13 mouse cellular contexts compared by ENCODE assay signal in the genomic region with DNA sequence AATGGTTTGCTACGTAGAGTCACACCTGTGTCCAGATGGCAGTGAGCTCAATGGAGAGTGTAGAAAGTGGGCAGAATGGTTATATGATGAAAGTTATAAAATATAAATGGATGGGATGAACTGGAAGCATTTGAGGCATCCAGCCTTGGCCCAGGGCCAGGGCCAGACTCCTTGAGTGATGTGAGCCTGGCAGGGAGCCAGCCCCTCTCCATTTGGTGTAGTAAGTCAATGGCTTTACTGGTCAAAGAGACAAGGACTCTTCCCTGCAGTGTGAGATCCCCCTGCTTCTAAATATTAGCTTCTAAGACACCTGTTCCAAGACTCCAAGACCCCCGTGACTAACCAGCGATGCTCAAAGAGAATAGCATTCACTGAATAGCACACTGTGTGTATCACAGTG. TPM values are rescaled to one million over a fixed set of nuclear protein-coding genes. Genes with fewer than 3 reads are reported as not detected.
A peak's percentile ranks its signal among the peaks of the same experiment; 100 is the strongest.
DNase-seq lines count a peak whose midpoint lies in the region; ATAC-seq and TF ChIP-seq lines count a peak whose summit lies in the region.
"Had no signal": no experiment of that assay in that cellular context is flagged by ENCODE, and none has a peak within 500 bp of the region (broad histone marks: within the 10 kb centered on the region; RNA-seq: fewer than 3 reads in every experiment).

No protein-coding gene starts in this region.

- no peaks in the 10 kb centered on the region for H3K9me3 ChIP-seq in kidney, embryonic 15.5 days (replicated peaks)
- no peaks in the 10 kb centered on the region for H3K9me3 ChIP-seq in stomach, postnatal 0 days (ENCODE audit: control insufficient read depth, low read length)
- H3K9me3 ChIP-seq: heart, embryonic 15.5 days; stomach, embryonic 15.5 days had no signal

- DNase-seq in kidney, adult 18-20 months, result peak; percentile 72
- peak; percentile 76 for DNase-seq in 3T3-L1 (ENCODE audit: low read depth, low spot score)
- DNase-seq in adrenal gland, adult (ENCODE audit: inconsistent age in 2 of 2, low spot score in 1 of 2), result peak; percentile 76 to 90
- peak; percentile 62 to 79 for DNase-seq in cerebellum, postnatal 25 days
- no peak for DNase-seq in frontal cortex, postnatal 25 days (ENCODE audit: low spot score in 2 of 2)
- no peak for DNase-seq in heart, adult 11 months
- no peak for DNase-seq in stomach, postnatal 0 days (ENCODE audit: low spot score)
- DNase-seq: layer of hippocampus, postnatal 36 days had no signal

- peaks cover 7% of the 10 kb centered on the region for H3K4me1 ChIP-seq in kidney, embryonic 15.5 days
- no peaks in the 10 kb centered on the region; the same call in 1 of the 2 replicates for H3K4me1 ChIP-seq in stomach, postnatal 0 days (replicated peaks; ENCODE audit: control insufficient read depth, insufficient read depth)

- 88% methylated on average over 3 of the region's 3 CpGs for WGBS in kidney, embryonic 15.5 days
- WGBS in stomach, postnatal 0 days, result 81% methylated on average over 3 of the region's 3 CpGs

- H3K4me2 ChIP-seq in kidney, embryonic 15.5 days, result no peak overlapping the region
- no peak overlapping the region for H3K4me2 ChIP-seq in stomach, postnatal 0 days (replicated peaks; ENCODE audit: low read depth)
- H3K4me2 ChIP-seq: heart, embryonic 15.5 days; stomach, embryonic 15.5 days had no signal

- H3K27ac ChIP-seq in kidney, embryonic 15.5 days, result no peak overlapping the region
- no peak overlapping the region for H3K27ac ChIP-seq in stomach, postnatal 0 days (replicated peaks)
- H3K27ac ChIP-seq: heart, embryonic 15.5 days; stomach, embryonic 15.5 days had no signal

- no peak overlapping the region for H3K4me3 ChIP-seq in kidney, embryonic 15.5 days (replicated peaks)
- no peak overlapping the region for H3K4me3 ChIP-seq in stomach, postnatal 0 days (ENCODE audit: low read depth, low read length)
- H3K4me3 ChIP-seq: heart, embryonic 15.5 days; stomach, embryonic 15.5 days had no signal

- no peak overlapping the region for H3K9ac ChIP-seq in kidney, embryonic 15.5 days
- no peak overlapping the region for H3K9ac ChIP-seq in stomach, postnatal 0 days (ENCODE audit: low read length)
- H3K9ac ChIP-seq: heart, embryonic 15.5 days; stomach, embryonic 15.5 days had no signal

- no peaks in the 10 kb centered on the region for H3K27me3 ChIP-seq in kidney, embryonic 15.5 days
- no peaks in the 10 kb centered on the region for H3K27me3 ChIP-seq in stomach, postnatal 0 days (ENCODE audit: control insufficient read depth, insufficient read depth, low read length)
- H3K27me3 ChIP-seq: heart, embryonic 15.5 days; stomach, embryonic 15.5 days had no signal

- no peak for TF ChIP-seq EP300 in stomach, postnatal 0 days (optimal IDR thresholded peaks at IDR 0.05)

- H3K36me3 ChIP-seq in kidney, embryonic 15.5 days, result no peaks in the 10 kb centered on the region
- H3K36me3 ChIP-seq in stomach, postnatal 0 days (ENCODE audit: control insufficient read depth, insufficient read depth, low read length), result no peaks in the 10 kb centered on the region
- H3K36me3 ChIP-seq: heart, embryonic 15.5 days; stomach, embryonic 15.5 days had no signal

- no peak for ATAC-seq in kidney, embryonic 15.5 days (replicated peaks; ENCODE audit: low FRiP score)
- ATAC-seq in stomach, postnatal 0 days (ENCODE audit: low FRiP score, low TSS enrichment), result no peak

- no peak for TF ChIP-seq CTCF in stomach, postnatal 0 days (IDR thresholded peaks at IDR 0.05; ENCODE audit: low read depth)

RNA-seq across cellular contexts. Expression of gene Eps8l3, which starts 33.0 kb away (rescaled TPM):
- polyA plus RNA-seq in kidney, embryonic 15.5 days (2015; fragmentation: Nextera tagmentation; extraction: Ambion mirVana), result 0.73 TPM in 1 of 2 replicates, not detected in the other
- 29.2 and 29.8 TPM in 2 replicates for polyA plus RNA-seq in stomach, postnatal 0 days (2015; fragmentation: Nextera tagmentation; extraction: Ambion mirVana)
- polyA plus RNA-seq: forebrain, embryonic 11.5 days; heart, embryonic 15.5 days; lung, embryonic 16.5 days had no signal

RNA-seq across cellular contexts. Expression of gene Gstm5, which starts 51.6 kb away (rescaled TPM):
- polyA plus RNA-seq in kidney, embryonic 15.5 days (2015; fragmentation: Nextera tagmentation; extraction: Ambion mirVana), result 162 and 169 TPM in 2 replicates
- 249 and 273 TPM in 2 replicates for polyA plus RNA-seq in stomach, postnatal 0 days (2015; fragmentation: Nextera tagmentation; extraction: Ambion mirVana)

Comparison
In these comparisons a context has a peak if more than half of its experiments do, and no peak if none do; other contexts are left out.
1. DNase-seq: peak in kidney, adult 18-20 months (single experiment), 3T3-L1 (single experiment), adrenal gland, adult (2 of 2) and cerebellum, postnatal 25 days (2 of 2); none in frontal cortex, postnatal 25 days (0 of 2), heart, adult 11 months (single experiment) and stomach, postnatal 0 days (single experiment).
2. RNA of gene Eps8l3, which starts 33.0 kb away (polyA plus RNA-seq): 29.2 to 29.8 TPM in stomach, postnatal 0 days; 0.73 TPM in kidney, embryonic 15.5 days; every median in the first group is over 10 times any median in the second.